Mouse (Mus musculus) kidney, adult 2 months (tissue): ENCODE data around the gene Ccn1.

Experiments
- CTCF ChIP-seq: fragments of 200-500 bp; conservative IDR thresholded peaks from 2 replicates; pipeline ENCODE4 v1.5.1; 2011; ENCODE audit warnings: low read depth, mild to moderate bottlenecking, control low read depth, low read length, moderate library complexity, mixed read lengths; ENCODE audit not compliant: insufficient read depth, insufficient read length
- POLR2A ChIP-seq: fragments of 200-500 bp; IDR thresholded peaks from one replicate; pipeline ENCODE4 v1.6.1; 2011; ENCODE audit warnings: low read depth, low read length, control low read depth

GRCm38 (mm10) chr3:145653191-145653940, 3.6 kb upstream of the Ccn1 start:
- TF ChIP-seq CTCF (no peak), POLR2A (no peak)
